Mouse (Mus musculus): ENCODE data around the gene C1qtnf12. TPM values are rescaled to one million over a fixed set of nuclear protein-coding genes. Genes with fewer than 3 reads are reported as not detected.

C1qtnf12 gene
- 2.4 TPM for polyA plus RNA-seq (2012; fragmentation: generic; extraction: Trizol)
- long read RNA-seq, experiment 1, transcript C1qtnf12-201 (8 exons, 1,315 nt): major isoform, 18 of 19 reads
- long read RNA-seq, experiment 1, partial matches to known transcripts: 0 of 19 reads
- long read RNA-seq, experiment 1, other reads (novel, unspliced or antisense): 1 of 19 reads
- long read RNA-seq, experiment 2, transcript C1qtnf12-201 (8 exons, 1,315 nt): major isoform, 10 of 13 reads
- long read RNA-seq, experiment 2, partial matches to known transcripts: 2 of 13 reads
- long read RNA-seq, experiment 2, other reads (novel, unspliced or antisense): 0 of 13 reads

DNA sequence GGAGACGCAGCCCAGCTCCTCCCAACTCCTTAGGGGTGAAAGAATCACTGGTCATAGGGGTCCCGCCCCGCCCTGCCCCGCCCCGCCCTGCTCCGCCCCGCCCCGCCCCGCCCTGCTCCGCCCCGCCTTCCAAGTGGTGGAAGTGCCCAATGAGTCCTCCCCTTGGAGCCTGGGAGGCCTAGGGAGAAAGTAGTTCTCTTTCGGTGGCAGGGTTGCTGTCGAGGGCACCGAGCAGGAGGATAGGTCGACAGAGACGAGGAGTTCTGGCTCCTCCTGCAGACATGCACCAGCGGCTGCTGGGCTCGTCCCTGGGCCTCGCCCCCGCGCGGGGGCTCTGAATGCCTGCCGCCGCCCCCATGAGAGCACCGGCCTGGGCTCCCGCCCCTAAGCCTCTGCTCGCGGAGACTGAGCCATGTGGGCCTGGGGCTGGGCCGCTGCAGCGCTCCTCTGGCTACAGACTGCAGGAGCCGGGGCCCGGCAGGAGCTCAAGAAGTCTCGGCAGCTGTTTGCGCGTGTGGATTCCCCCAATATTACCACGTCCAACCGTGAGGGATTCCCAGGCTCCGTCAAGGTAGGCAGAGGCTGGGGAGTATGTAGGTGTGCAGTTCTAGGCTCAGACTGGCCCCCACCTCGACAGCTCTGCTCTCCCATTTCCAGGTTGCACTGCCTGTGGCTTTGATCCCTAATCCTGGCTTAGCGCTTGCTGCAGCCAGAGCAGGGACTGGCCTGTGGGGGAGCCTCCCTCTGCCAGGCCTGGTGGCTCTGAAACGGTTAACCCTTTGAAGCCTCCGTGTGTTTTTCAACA is at the start of gene C1qtnf12:
Gene C1qtnf12, plus strand, starts transcription at position 152 of the 805 bp plus-strand sequence.
- no peaks in the 10 kb centered on the region for H3K79me2 ChIP-seq (ENCODE audit: control insufficient read depth, insufficient read depth)
- no peak within 1 kb of the TSS for H3K4me3 ChIP-seq (ENCODE audit: insufficient read depth, poor library complexity, severe bottlenecking)
- peaks cover 27% of the 10 kb centered on the region for H3K36me3 ChIP-seq (ENCODE audit: control insufficient read depth, insufficient read depth)
- no peak within 1 kb of the TSS for H3ac ChIP-seq (ENCODE audit: control insufficient read depth, insufficient read length, low read depth)
- H3K27me3 ChIP-seq (ENCODE audit: control insufficient read depth, insufficient read depth, insufficient read length): no peaks in the 10 kb centered on the region
- TF ChIP-seq MYOD1 (IDR thresholded peaks at IDR 0.05; ENCODE audit: control insufficient read depth, insufficient read length, low read depth) (no peak), CEBPB (IDR thresholded peaks at IDR 0.05; ENCODE audit: low read depth) (no peak), MAX (IDR thresholded peaks at IDR 0.05) (no peak), USF1 (IDR thresholded peaks at IDR 0.05; ENCODE audit: low read depth) (no peak), MYOG (IDR thresholded peaks at IDR 0.05; ENCODE audit: control insufficient read depth, extremely low read depth, insufficient read length) (no peak), CTCF (IDR thresholded peaks at IDR 0.05; ENCODE audit: control insufficient read depth, insufficient read depth, insufficient read length) (no peak), FOSL1 (IDR thresholded peaks at IDR 0.05; ENCODE audit: insufficient read depth, low read length, poor library complexity, severe bottlenecking) (no peak)
- H3K79me3 ChIP-seq (ENCODE audit: low read depth): no peaks in the 10 kb centered on the region

DNA sequence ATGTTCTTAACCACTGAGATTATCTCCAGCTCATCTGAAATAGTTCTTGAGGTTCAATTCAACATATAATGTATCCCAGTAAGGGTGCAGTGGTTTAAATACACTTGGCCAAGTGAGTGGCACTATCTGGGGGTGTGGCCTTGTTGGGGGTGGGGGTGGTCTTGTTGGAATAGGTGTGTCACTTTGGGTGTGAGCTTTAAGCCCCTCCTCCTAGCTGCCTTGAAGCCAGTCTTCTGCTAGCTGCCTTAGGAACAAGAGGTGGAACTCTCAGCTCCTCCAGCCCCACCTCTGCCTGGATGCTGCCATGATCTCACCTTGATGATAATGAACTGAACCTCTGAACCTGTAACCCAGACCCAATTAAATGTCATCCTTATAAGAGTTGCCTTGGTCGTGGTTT is 30.1 kb upstream of the C1qtnf12 start:
- TF ChIP-seq CEBPB (IDR thresholded peaks at IDR 0.05; ENCODE audit: low read depth) (no peak), MYOG (IDR thresholded peaks at IDR 0.05; ENCODE audit: control insufficient read depth, extremely low read depth, insufficient read length) (no peak), MYOD1 (IDR thresholded peaks at IDR 0.05; ENCODE audit: control insufficient read depth, insufficient read length, low read depth) (no peak), MAX (IDR thresholded peaks at IDR 0.05) (no peak), FOSL1 (IDR thresholded peaks at IDR 0.05; ENCODE audit: insufficient read depth, low read length, poor library complexity, severe bottlenecking) (no peak), USF1 (IDR thresholded peaks at IDR 0.05; ENCODE audit: low read depth) (no peak), CTCF (IDR thresholded peaks at IDR 0.05; ENCODE audit: control insufficient read depth, insufficient read depth, insufficient read length) (no peak)

DNA sequence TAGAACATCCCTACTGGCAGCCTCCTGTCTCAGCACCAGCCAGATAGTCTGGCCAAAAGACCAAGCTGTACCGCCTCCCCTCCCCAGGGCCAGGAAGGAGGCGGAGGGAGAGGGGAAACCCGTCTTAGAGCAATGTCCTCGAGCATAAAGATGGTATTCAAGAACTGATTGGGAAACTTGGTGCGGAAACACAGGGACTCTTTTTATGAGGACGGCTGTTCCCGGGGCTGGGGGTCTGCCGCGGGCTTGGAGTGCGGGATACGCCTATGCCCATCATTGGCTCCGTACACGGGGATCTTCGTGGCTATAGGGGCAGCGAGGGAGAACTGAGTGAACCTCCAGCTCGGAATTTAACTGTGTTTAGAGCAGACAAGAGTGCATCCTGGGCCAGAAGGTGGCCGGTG is 19.1 kb upstream of the C1qtnf12 start:
- Histone ChIP-seq H3K79me3 (ENCODE audit: low read depth) (peaks cover 39% of the 10 kb centered on the region), H3K27me3 (ENCODE audit: control insufficient read depth, insufficient read depth, insufficient read length) (no peaks in the 10 kb centered on the region), H3ac (ENCODE audit: control insufficient read depth, insufficient read length, low read depth) (peak overlapping the region; percentile 64), H3K4me3 (ENCODE audit: insufficient read depth, poor library complexity, severe bottlenecking) (peak overlapping the region; percentile 92), H3K79me2 (ENCODE audit: control insufficient read depth, insufficient read depth) (peaks cover 51% of the 10 kb centered on the region), H3K36me3 (ENCODE audit: control insufficient read depth, insufficient read depth) (peaks cover 17% of the 10 kb centered on the region)
- TF ChIP-seq MYOD1 (IDR thresholded peaks at IDR 0.05; ENCODE audit: control insufficient read depth, insufficient read length, low read depth): no peak
- TF ChIP-seq MYOG (IDR thresholded peaks at IDR 0.05; ENCODE audit: control insufficient read depth, extremely low read depth, insufficient read length): no peak
- no peak for TF ChIP-seq MAX (IDR thresholded peaks at IDR 0.05)
- TF ChIP-seq CTCF (IDR thresholded peaks at IDR 0.05; ENCODE audit: control insufficient read depth, insufficient read depth, insufficient read length): no peak
- no peak for TF ChIP-seq FOSL1 (IDR thresholded peaks at IDR 0.05; ENCODE audit: insufficient read depth, low read length, poor library complexity, severe bottlenecking)
- TF ChIP-seq USF1 (IDR thresholded peaks at IDR 0.05; ENCODE audit: low read depth): no peak

More for the DNA sequence above, 30.1 kb upstream of the C1qtnf12 start:
- H3K79me2 ChIP-seq (ENCODE audit: control insufficient read depth, insufficient read depth): no peaks in the 10 kb centered on the region
- H3ac ChIP-seq (ENCODE audit: control insufficient read depth, insufficient read length, low read depth): no peak overlapping the region
- H3K27me3 ChIP-seq (ENCODE audit: control insufficient read depth, insufficient read depth, insufficient read length): peaks cover 6% of the 10 kb centered on the region
- H3K36me3 ChIP-seq (ENCODE audit: control insufficient read depth, insufficient read depth): no peaks in the 10 kb centered on the region
- H3K79me3 ChIP-seq (ENCODE audit: low read depth): no peaks in the 10 kb centered on the region
- H3K4me3 ChIP-seq (ENCODE audit: insufficient read depth, poor library complexity, severe bottlenecking): no peak overlapping the region

DNA sequence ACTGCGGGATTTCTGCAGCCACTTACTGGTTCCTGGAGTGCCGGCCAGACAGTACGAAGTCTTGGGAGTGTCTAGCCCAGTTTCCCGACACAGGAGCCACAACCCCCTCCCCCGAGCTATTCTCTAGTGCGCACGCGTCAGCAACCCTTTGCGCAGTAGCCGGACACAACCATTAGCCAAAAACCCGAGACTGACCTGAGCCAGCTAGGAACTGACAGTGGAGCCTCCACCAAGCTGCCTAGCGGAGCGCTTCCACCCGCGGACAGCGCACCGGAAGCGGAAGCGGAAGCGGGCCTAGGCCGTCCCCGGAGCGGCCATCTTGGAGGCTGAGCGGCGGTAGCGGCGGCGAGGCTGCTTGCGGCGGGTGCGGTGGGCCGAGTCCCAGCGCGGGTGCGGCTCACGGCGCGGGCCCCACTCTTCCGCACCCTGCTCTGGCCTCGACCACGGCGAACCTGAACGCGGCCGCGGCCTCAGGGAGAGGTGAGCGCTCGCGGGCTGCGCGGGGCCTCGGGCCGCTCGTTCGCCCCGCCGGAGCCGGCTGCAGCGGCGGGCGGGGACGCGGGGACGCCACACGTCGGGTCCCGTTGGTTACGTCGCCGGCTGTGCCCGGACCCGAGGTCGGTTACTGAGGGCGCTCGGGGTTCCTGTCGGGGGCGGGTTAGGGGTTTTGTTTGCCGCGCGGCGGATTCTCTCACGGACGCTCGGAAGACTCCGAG is 18.4 kb upstream of the C1qtnf12 start, which contains the start of gene Ube2j2:
Gene Ube2j2, plus strand, starts transcription at position 298 of the 716 bp plus-strand sequence.
- Histone ChIP-seq H3ac (ENCODE audit: control insufficient read depth, insufficient read length, low read depth) (peak within 1 kb of the TSS; percentile 94), H3K4me3 (ENCODE audit: insufficient read depth, poor library complexity, severe bottlenecking) (peak within 1 kb of the TSS; percentile 92), H3K36me3 (ENCODE audit: control insufficient read depth, insufficient read depth) (peaks cover 23% of the 10 kb centered on the region), H3K79me3 (ENCODE audit: low read depth) (peaks cover 45% of the 10 kb centered on the region), H3K79me2 (ENCODE audit: control insufficient read depth, insufficient read depth) (peaks cover 58% of the 10 kb centered on the region), H3K27me3 (ENCODE audit: control insufficient read depth, insufficient read depth, insufficient read length) (no peaks in the 10 kb centered on the region)
- no peak for TF ChIP-seq CEBPB (IDR thresholded peaks at IDR 0.05; ENCODE audit: low read depth)
- TF ChIP-seq FOSL1 (IDR thresholded peaks at IDR 0.05; ENCODE audit: insufficient read depth, low read length, poor library complexity, severe bottlenecking): no peak
- peak; percentile 66 for TF ChIP-seq MAX (IDR thresholded peaks at IDR 0.05)

DNA sequence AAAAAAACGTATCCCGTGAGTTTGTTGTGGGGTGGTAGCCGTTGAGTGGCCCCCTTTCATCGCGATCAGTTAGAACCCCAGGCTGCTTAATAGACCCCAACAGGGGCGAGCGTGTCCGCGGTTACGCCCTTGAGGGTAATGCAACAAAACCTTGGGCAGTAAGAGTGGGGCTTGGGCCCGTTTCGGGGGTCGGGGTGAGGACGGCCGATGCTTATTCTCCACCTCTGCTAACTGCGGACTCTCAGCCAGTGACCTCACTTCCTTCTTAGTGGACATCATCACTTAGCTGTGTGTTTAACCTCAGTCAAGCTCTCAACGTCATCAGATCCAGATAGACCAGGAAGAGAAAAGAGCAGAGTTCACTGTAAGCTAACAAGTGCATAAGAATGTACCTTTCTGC is 17.8 kb upstream of the C1qtnf12 start:
- Histone ChIP-seq H3ac (ENCODE audit: control insufficient read depth, insufficient read length, low read depth) (peak overlapping the region; percentile 94), H3K27me3 (ENCODE audit: control insufficient read depth, insufficient read depth, insufficient read length) (no peaks in the 10 kb centered on the region), H3K36me3 (ENCODE audit: control insufficient read depth, insufficient read depth) (peaks cover 28% of the 10 kb centered on the region), H3K79me3 (ENCODE audit: low read depth) (peaks cover 49% of the 10 kb centered on the region), H3K79me2 (ENCODE audit: control insufficient read depth, insufficient read depth) (peaks cover 64% of the 10 kb centered on the region), H3K4me3 (ENCODE audit: insufficient read depth, poor library complexity, severe bottlenecking) (peak overlapping the region; percentile 92)
- TF ChIP-seq MYOG (IDR thresholded peaks at IDR 0.05; ENCODE audit: control insufficient read depth, extremely low read depth, insufficient read length) (no peak), CTCF (IDR thresholded peaks at IDR 0.05; ENCODE audit: control insufficient read depth, insufficient read depth, insufficient read length) (no peak), CEBPB (IDR thresholded peaks at IDR 0.05; ENCODE audit: low read depth) (no peak), USF1 (IDR thresholded peaks at IDR 0.05; ENCODE audit: low read depth) (no peak), MYOD1 (IDR thresholded peaks at IDR 0.05; ENCODE audit: control insufficient read depth, insufficient read length, low read depth) (no peak), MAX (IDR thresholded peaks at IDR 0.05) (no peak), FOSL1 (IDR thresholded peaks at IDR 0.05; ENCODE audit: insufficient read depth, low read length, poor library complexity, severe bottlenecking) (no peak)
